16 mouse cellular contexts compared by ENCODE assay signal in the genomic region with DNA sequence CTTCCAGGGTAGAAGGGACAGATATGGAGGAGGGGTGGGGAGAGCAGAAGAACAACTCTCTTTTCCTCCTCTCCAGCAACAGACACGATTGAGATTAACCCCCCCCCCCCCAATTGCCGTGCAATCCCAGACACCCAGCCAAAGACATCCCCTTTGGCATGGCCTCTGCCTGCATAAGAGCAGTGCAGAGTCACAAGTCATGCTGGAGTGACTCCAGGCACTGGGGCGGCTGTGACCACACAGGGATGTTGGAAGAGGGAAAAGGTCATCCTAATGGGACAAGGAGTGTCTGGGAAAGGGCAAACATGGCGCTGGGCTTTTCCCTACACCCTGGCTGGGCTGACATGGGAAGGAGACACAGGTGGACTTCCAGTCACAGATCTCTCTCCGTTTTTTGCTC. TPM values are rescaled to one million over a fixed set of nuclear protein-coding genes. Genes with fewer than 3 reads are reported as not detected.
DNase-seq lines count a peak whose midpoint lies in the region; ATAC-seq and TF ChIP-seq lines count a peak whose summit lies in the region.
"Had no signal": no experiment of that assay in that cellular context is flagged by ENCODE, and none has a peak within 500 bp of the region (broad histone marks: within the 10 kb centered on the region; RNA-seq: fewer than 3 reads in every experiment).

No protein-coding gene starts in this region.

- H3K36me3 ChIP-seq in lung, embryonic 16.5 days (ENCODE audit: control insufficient read depth, insufficient read depth, low read length) = no peaks in the 10 kb centered on the region
- H3K36me3 ChIP-seq: hindbrain, embryonic 10.5 days; liver, embryonic 13.5 days had no signal

- no peaks in the 10 kb centered on the region for H3K27me3 ChIP-seq in lung, embryonic 16.5 days (ENCODE audit: control insufficient read depth, insufficient read depth, low read depth, low read length)
- H3K27me3 ChIP-seq: liver, embryonic 13.5 days had no signal

- H3K4me3 ChIP-seq in lung, embryonic 16.5 days (ENCODE audit: low read length) = no peak overlapping the region
- no peak overlapping the region for H3K4me3 ChIP-seq in lung, adult 2 months (replicated peaks; ENCODE audit: extremely low read depth, low read depth, low read length)
- H3K4me3 ChIP-seq: hindbrain, embryonic 10.5 days; liver, embryonic 13.5 days had no signal

- H3K9me3 ChIP-seq in lung, embryonic 16.5 days (ENCODE audit: control insufficient read depth, low read length) = 0 out of 2 replicates have a peak, but pooled peaks cover 3% of the 10 kb centered on the region
- H3K9me3 ChIP-seq: hindbrain, embryonic 10.5 days; liver, embryonic 13.5 days had no signal

- peaks cover 24% of the 10 kb centered on the region; the same call in 1 of the 2 replicates for H3K4me1 ChIP-seq in lung, embryonic 16.5 days (replicated peaks; ENCODE audit: control insufficient read depth, insufficient read depth, low read length)
- H3K4me1 ChIP-seq in lung, adult 2 months (ENCODE audit: control insufficient read depth, insufficient read depth, low read length) = peaks cover 4% of the 10 kb centered on the region; the same call in 1 of the 2 replicates
- H3K4me1 ChIP-seq: hindbrain, embryonic 10.5 days had no signal

- no peak overlapping the region for H3K27ac ChIP-seq in lung, embryonic 16.5 days (ENCODE audit: low read length)
- H3K27ac ChIP-seq: hindbrain, embryonic 10.5 days; liver, embryonic 13.5 days had no signal

- H3K9ac ChIP-seq in lung, embryonic 16.5 days (ENCODE audit: low read length) = no peak overlapping the region
- H3K9ac ChIP-seq: liver, embryonic 13.5 days had no signal

- intact Hi-C loops in heart, postnatal 14 days (cut with DNase I) = loop anchor here (5.0 kb wide), 2 partner anchors 44 to 89 kb away; partner anchors contain the start of gene Gm42791

- no peak overlapping the region for H3K4me2 ChIP-seq in lung, embryonic 16.5 days (ENCODE audit: low read depth, low read length)
- H3K4me2 ChIP-seq: liver, embryonic 13.5 days had no signal

- no peak for TF ChIP-seq POLR2A in lung, adult 2 months (IDR thresholded peaks at IDR 0.05; ENCODE audit: borderline replicate concordance, extremely low read depth, low read depth, low read length)

- ATAC-seq in lung, embryonic 16.5 days (ENCODE audit: low read depth) = peak; percentile 52
- ATAC-seq in activated CD4-positive, CD25-positive, alpha-beta regulatory T cell, adult 4 months = no peak
- ATAC-seq: midbrain, embryonic 16.5 days had no signal

- 43% methylated on average over 5 of the region's 5 CpGs for WGBS in lung, embryonic 16.5 days
- 58% methylated on average over 5 of the region's 5 CpGs for WGBS in lung, adult 2 months

- TF ChIP-seq CTCF in lung, adult 2 months (IDR thresholded peaks at IDR 0.05; ENCODE audit: insufficient read depth, low read length) = no peak

- DNase-seq in adrenal gland, adult (ENCODE audit: inconsistent age in 2 of 2, low spot score in 1 of 2) = peak; percentile 67 to 73
- no peak for DNase-seq in adrenal gland, adult 8-10 months
- no peak for DNase-seq in lung, adult 2 months
- DNase-seq in heart, postnatal 14 days = peak; percentile 78 to 84
- peak; percentile 28 to 71 for DNase-seq in lung, postnatal 4 days
- DNase-seq in thymus, postnatal 14 days = no peak
- DNase-seq: layer of hippocampus, adult 9-11 months had no signal

RNA-seq across cellular contexts. Expression of gene Katnal1, which starts 24.0 kb away (rescaled TPM):
- total RNA-seq in adrenal gland, adult 8-10 months (2022) = 10 to 100 TPM in 3 of 4 experiments, 1 to 10 TPM in 1; 9.6 to 19.8 (median 13.2) TPM
- polyA plus RNA-seq in lung, embryonic 16.5 days (2015; fragmentation: Nextera tagmentation; extraction: Ambion mirVana) = 11.0 and 11.7 TPM in 2 replicates
- 5.1 TPM in 2 replicates for polyA plus RNA-seq in lung, adult 2 months (2012; rRNA removed)
- 1 to 10 TPM; 5.4 to 7.9 TPM for total RNA-seq in heart, postnatal 14 days (2021)
- polyA plus RNA-seq in activated CD4-positive, CD25-positive, alpha-beta regulatory T cell, adult 4 months (2017; shearing (Covaris generic)) = 1 to 10 TPM; 2.9 to 4.3 TPM

RNA-seq across cellular contexts. Expression of gene Gm42791, which starts 41.8 kb away (rescaled TPM):
- 1 to 10 TPM; 1.7 to 6.9 (median 5.2) TPM for total RNA-seq in adrenal gland, adult 8-10 months (2022)
- polyA plus RNA-seq in lung, embryonic 16.5 days (2015; fragmentation: Nextera tagmentation; extraction: Ambion mirVana) = 0.94 and 1.3 TPM in 2 replicates
- not detected in 2 replicates for polyA plus RNA-seq in lung, adult 2 months (2012; rRNA removed)
- 1 to 10 TPM; 3.3 to 6.1 TPM for total RNA-seq in heart, postnatal 14 days (2021)
- polyA plus RNA-seq in activated CD4-positive, CD25-positive, alpha-beta regulatory T cell, adult 4 months (2017; shearing (Covaris generic)) = not detected
- total RNA-seq: common myeloid progenitor, adult 5-6 weeks had no signal
- polyA plus RNA-seq: forebrain, embryonic 11.5 days; stomach, embryonic 14.5 days; urinary bladder, adult 2 months had no signal

Comparison
In these comparisons a context has a peak if more than half of its experiments do, and no peak if none do; other contexts are left out.
1. DNase-seq: peak in adrenal gland, adult (2 of 2), heart, postnatal 14 days (2 of 2) and lung, postnatal 4 days (2 of 2); none in adrenal gland, adult 8-10 months (single experiment), lung, adult 2 months (single experiment) and thymus, postnatal 14 days (single experiment).